Mouse (Mus musculus) small intestine, adult 2 months (tissue): Measurements from ENCODE around the gene Dlx5. TPM values are rescaled to one million over a fixed set of nuclear protein-coding genes. Genes with fewer than 3 reads are reported as not detected.

Experiments used
- H3K27ac ChIP-seq: fragments of 200-500 bp; 2 replicates; pipeline ENCODE4 v1.5.1; 2012; ENCODE audit warnings: low read depth, low read length, control low read depth, inconsistent platforms; ENCODE audit not compliant: insufficient read depth
- H3K27me3 ChIP-seq: fragments of 200-500 bp; 2 replicates; pipeline ENCODE4 v1.6.1; 2012; ENCODE audit warnings: mild to moderate bottlenecking, moderate library complexity, low read length, inconsistent platforms; ENCODE audit not compliant: control insufficient read depth, insufficient read depth
- H3K36me3 ChIP-seq: fragments of 200-500 bp; 2 replicates; pipeline ENCODE4 v1.6.1; 2012; ENCODE audit warnings: mild to moderate bottlenecking, low read length, control low read depth, inconsistent platforms; ENCODE audit not compliant: control insufficient read depth, insufficient read depth
- H3K4me1 ChIP-seq: fragments of 200-500 bp; 2 replicates; pipeline ENCODE4 v1.6.1; 2012; ENCODE audit warnings: low read length, inconsistent platforms, mixed read lengths; ENCODE audit not compliant: control insufficient read depth, insufficient read depth, insufficient read length
- H3K4me3 ChIP-seq: fragments of 200-500 bp; 2 replicates; pipeline ENCODE4 v1.5.1; 2012; ENCODE audit warnings: low read depth, mild to moderate bottlenecking, control low read depth, inconsistent platforms, low read length, moderate library complexity
- CTCF ChIP-seq: fragments of 200-500 bp; IDR thresholded peaks from 2 replicates; pipeline ENCODE4 v1.5.1; 2012; ENCODE audit warnings: low read depth, mild to moderate bottlenecking, control low read depth, inconsistent platforms, low read length, moderate library complexity, mixed read lengths; ENCODE audit not compliant: insufficient replicate concordance, insufficient read length; ENCODE audit errors: extremely low read depth
- POLR2A ChIP-seq: fragments of 200-500 bp; IDR thresholded peaks from 2 replicates; pipeline ENCODE4 v1.6.1; 2012; ENCODE audit warnings: low read depth, mild to moderate bottlenecking, control low read depth, inconsistent platforms, low read length, moderate library complexity
- WGBS: fragments of 180-500 bp; shearing (Covaris S2); methylation state at CpG from one replicate; pipeline ENCODE4 v1.1.7; 2018; 5-methylcytosine and 5-hydroxymethylcytosine counted together
- polyA plus RNA-seq: library from polyadenylated mRNA; depleted of rRNA; stranded (reverse); fragments of >200 nt; gene quantifications from 2 replicates; pipeline ENCODE4 v1.2.3, GENCODE M21; 2012

Dlx5 gene
- polyA plus RNA-seq, 1 experiment: not detected

DNA sequence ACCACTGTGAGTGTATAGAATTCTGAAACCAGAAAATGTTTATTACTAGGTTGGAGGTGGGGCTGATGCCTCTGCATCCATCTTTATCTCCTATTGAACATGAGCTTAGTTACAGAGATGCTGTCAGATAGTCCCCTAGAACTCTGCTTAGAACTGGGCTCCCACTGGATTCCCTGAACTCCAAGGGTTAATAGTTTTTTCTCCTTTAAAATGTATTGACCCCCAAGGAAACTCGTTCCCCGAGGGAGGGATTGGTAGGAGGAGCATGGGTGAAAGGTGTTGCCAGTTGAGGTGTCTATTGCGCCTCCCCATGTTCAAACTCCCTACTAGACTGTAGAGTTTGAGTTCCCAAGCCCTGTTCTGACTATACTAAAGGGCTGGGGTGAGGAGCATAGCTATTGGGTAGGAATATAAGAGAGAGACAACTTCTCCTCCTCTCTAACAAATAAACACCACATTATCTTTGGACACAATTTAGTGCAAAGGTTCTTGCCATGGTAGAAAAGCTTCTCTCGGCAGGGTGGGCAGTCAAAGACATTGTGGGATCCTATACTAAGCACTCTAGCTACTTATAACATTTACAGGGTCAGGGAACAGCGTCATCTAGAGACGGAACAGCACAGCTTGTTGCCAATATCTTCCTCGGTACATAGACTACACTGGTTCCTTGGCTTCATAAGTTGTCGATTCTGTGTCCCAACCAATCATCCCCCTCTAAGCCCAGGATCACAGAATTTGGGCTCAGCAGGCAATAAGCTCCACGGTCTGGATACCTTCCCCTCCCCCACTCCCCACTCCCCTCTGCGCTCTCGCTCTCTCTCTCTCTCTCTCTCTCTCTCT is 11.7 kb downstream of the Dlx5 start:
- Histone ChIP-seq H3K36me3 (no peaks in the 10 kb centered on the region), H3K27me3 (peaks cover 57% of the 10 kb centered on the region), H3K4me1 (no peaks in the 10 kb centered on the region), H3K4me3 (no peak overlapping the region), H3K27ac (no peak overlapping the region)
- 1% methylated on average over 11 of the region's 11 CpGs for WGBS
- TF ChIP-seq POLR2A (no peak), CTCF (no peak)

DNA sequence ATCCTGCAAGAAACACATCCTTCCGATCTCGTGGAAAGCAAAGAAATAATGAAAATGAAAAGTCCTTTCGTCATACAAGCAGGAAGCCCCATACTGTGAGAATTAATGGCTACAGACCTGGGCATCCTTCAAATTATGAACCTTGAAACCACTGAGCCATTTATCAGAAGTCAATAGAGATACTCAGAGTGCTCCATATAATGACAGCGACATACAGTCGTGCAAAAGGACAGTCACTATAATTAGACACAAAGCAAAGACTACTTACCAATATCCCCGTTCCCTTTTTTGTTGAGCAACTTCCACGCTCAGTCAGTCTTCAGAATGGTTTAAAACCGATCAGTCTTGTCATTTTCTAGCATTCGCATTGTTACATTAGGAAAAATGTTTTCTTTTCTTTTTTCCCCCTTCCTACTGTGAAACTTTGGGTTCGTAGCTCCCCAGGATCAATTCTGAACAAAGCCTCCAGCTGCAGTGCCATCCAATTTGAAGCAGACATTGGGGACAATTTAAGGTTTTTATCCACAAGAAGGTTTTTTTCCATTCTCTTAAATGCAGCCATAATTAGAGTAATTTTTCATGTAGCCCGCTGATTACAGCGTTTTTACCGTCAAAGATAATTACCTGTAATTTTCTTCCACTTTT is 12.7 kb downstream of the Dlx5 start:
- Histone ChIP-seq H3K27ac (no peak overlapping the region), H3K4me3 (no peak overlapping the region), H3K27me3 (peaks cover 58% of the 10 kb centered on the region), H3K36me3 (no peaks in the 10 kb centered on the region), H3K4me1 (no peaks in the 10 kb centered on the region)
- WGBS: 13% methylated on average over 13 of the region's 13 CpGs
- no peak for TF ChIP-seq POLR2A
- no peak for TF ChIP-seq CTCF

DNA sequence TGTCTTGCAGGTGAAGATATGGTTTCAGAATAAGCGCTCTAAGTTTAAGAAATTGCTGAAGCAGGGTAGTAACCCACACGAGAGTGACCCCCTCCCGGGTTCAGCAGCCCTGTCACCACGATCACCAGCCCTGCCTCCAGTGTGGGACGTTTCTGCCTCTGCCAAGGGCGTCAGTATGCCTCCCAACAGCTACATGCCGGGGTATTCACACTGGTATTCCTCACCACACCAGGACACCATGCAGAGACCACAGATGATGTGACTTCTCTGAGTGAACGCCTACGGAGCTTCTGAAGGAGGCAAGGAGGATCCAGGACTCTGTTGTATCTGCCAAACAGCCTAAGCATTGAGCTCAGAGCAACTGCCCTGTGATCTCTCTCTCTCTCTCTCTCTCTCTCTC is 14.9 kb downstream of the Dlx5 start:
- peaks cover 7% of the 10 kb centered on the region; the same call in 1 of the 2 replicates for H3K4me1 ChIP-seq
- no peak overlapping the region for H3K4me3 ChIP-seq
- H3K27ac ChIP-seq: no peak overlapping the region
- H3K27me3 ChIP-seq: peaks cover 55% of the 10 kb centered on the region
- 4% methylated on average over 9 of the region's 9 CpGs for WGBS
- H3K36me3 ChIP-seq: no peaks in the 10 kb centered on the region
- TF ChIP-seq CTCF (no peak), POLR2A (no peak)

DNA sequence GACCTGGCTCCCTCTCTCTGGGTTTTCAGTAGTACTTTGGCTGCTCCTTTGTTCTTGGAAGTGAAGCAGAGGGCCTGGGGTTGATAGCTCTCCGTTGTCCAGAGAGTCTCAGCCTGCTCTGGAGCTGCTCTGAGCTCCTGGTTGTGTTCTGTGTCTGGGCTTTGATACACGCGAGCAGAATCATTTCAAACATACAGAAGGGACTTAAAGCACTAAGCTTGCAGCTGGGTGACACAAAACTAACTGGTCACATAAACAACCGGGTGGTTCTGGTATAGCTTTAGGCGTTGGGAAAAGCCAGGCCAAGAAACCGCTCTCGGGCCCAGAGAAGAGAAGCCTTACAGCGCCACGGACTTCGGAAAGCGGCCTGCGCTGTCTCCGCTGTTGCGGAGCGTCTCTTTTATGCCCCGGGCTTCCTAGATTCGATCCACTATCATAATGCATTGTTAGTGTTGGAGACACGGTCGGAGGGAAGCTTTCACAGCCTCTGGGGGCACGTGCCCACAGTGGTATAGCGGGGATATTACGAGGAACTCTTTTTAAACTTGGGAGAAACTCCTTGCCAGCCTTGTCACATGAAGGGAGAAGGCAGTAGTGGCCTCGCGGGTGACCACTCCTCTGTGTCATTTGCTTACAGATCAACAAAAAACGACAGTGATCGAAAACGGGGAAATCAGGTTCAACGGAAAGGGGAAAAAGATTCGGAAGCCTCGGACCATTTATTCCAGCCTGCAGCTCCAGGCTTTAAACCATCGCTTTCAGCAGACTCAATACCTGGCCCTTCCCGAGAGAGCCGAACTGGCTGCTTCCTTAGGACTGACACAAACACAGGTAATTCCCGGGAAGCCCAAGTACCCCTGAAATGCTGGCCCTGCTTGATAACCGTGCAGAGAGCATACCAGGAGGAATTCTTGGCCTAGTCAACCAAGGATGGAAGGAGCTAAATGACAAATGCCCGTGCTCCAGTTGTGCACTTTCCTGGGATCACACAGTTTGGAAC is 17.1 kb downstream of the Dlx5 start:
- Histone ChIP-seq H3K4me1 (peaks cover 7% of the 10 kb centered on the region; the same call in 1 of the 2 replicates), H3K27ac (no peak overlapping the region), H3K4me3 (no peak overlapping the region), H3K27me3 (peaks cover 61% of the 10 kb centered on the region), H3K36me3 (no peaks in the 10 kb centered on the region)
- 8% methylated on average over 36 of the region's 36 CpGs for whole genome bisulfite sequencing
- TF ChIP-seq POLR2A (no peak), CTCF (no peak)

DNA sequence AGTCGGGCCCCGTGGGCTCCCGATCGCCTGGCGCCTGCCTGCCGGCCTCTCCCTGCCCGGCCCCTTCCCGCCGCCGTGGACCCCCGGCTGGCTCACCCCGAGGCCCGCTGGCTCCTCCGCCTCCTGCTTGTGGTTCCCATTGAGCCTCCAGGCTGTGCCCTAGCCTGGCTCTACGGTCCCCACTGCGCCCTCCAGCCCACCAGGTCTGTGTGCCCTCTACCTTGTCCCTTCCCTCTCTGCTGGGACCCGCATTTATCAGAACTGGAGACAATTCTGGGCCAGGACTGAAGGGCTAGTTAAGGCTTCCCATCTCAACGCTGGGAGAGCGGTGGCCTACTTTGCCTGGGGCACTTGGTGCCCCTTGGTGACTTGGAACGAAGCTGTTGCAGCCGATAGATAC is 17.9 kb downstream of the Dlx5 start:
- WGBS: 4% methylated on average over 21 of the region's 21 CpGs
- H3K36me3 ChIP-seq: no peaks in the 10 kb centered on the region
- TF ChIP-seq CTCF (no peak), POLR2A (no peak)
- peaks cover 7% of the 10 kb centered on the region; the same call in 1 of the 2 replicates for H3K4me1 ChIP-seq
- peak overlapping the region; percentile 51; the same call in 1 of the 2 replicates for H3K4me3 ChIP-seq
- peaks cover 64% of the 10 kb centered on the region for H3K27me3 ChIP-seq
- no peak overlapping the region for H3K27ac ChIP-seq

DNA sequence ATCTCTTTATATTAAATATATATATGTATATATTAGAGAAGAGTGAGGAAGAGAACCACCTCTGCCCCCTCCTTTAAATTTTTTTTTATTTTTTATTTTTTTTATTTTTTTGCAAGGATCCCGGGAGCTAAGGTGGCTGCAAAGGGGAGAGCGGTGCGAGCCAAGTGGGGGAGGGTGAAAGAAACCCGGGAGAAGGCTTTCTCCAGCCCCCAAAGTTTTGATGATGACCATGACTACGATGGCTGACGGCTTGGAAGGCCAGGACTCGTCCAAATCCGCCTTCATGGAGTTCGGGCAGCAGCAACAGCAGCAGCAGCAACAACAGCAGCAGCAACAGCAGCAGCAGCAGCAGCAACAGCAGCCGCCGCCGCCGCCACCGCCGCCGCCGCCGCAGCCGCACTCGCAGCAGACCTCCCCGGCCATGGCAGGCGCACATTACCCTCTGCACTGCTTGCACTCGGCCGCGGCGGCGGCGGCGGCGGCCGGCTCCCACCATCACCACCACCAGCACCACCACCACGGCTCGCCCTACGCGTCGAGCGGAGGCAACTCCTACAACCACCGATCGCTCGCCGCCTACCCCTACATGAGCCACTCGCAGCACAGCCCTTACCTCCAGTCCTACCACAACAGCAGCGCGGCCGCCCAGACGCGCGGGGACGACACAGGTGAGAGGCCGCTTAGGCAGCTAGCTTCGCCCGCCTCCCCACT is 18.6 kb downstream of the Dlx5 start, which contains the start of gene Dlx6:
Gene Dlx6 (plus strand): TSS at position 175 of the 711 bp plus-strand sequence.
- 1% methylated on average over 52 of the region's 52 CpGs for WGBS
- peak within 1 kb of the TSS; percentile 51 for H3K4me3 ChIP-seq
- TF ChIP-seq POLR2A (no peak), CTCF (no peak)
- no peak within 1 kb of the TSS for H3K27ac ChIP-seq
- H3K4me1 ChIP-seq: peaks cover 7% of the 10 kb centered on the region; the same call in 1 of the 2 replicates
- H3K27me3 ChIP-seq: peaks cover 65% of the 10 kb centered on the region
- no peaks in the 10 kb centered on the region for H3K36me3 ChIP-seq
